Mouse (Mus musculus) adrenal gland, adult (tissue): Measurements from ENCODE around the gene Senp7.
"Not testable (repeated sequence)": the region's sequence is repeated elsewhere in the genome, so short reads cannot be mapped to it uniquely, and the experiment has no call there.

ENCODE experiments used
- DNase-seq, 2 experiments: peaks; one replicate each; pipeline ENCODE4 v3.0.0; 2022 to 2023; ENCODE audit warnings: low spot score in 1 of 2; ENCODE audit not compliant: inconsistent age in 2 of 2

Gene Senp7

GRCm38 (mm10) chr16:56048038-56048437 lies at the start of gene Senp7:
Senp7 (plus strand) TSS chr16:56048338.
- DNase-seq, result not testable (repeated sequence)

GRCm38 (mm10) chr16:56006798-56007197 lies 41.3 kb upstream of the Senp7 start:
- no peak for DNase-seq

- no peak for DNase-seq
Observed at GRCm38 (mm10) chr16:56008862-56009261, 39.3 kb upstream of the Senp7 start.

- no peak for DNase-seq
Observed at GRCm38 (mm10) chr16:56012789-56013743, 35.1 kb upstream of the Senp7 start.

GRCm38 (mm10) chr16:56014076-56014475 lies 34.1 kb upstream of the Senp7 start:
- no peak for DNase-seq

- DNase-seq, result no peak
Observed at GRCm38 (mm10) chr16:56019660-56020059, 28.5 kb upstream of the Senp7 start.

GRCm38 (mm10) chr16:56027854-56028629 lies 20.1 kb upstream of the Senp7 start:
- no peak for DNase-seq

GRCm38 (mm10) chr16:56028722-56029551 lies 19.2 kb upstream of the Senp7 start:
- no peak for DNase-seq

GRCm38 (mm10) chr16:56029661-56030082 lies 18.5 kb upstream of the Senp7 start, which contains the start of gene Pcnp:
Pcnp (minus strand) TSS chr16:56029739.
- DNase-seq, result peak; percentile 98 to 99

GRCm38 (mm10) chr16:56034566-56034965 lies 13.6 kb upstream of the Senp7 start:
- DNase-seq, result peak in 1 of 2 experiments; percentile 20

GRCm38 (mm10) chr16:56036501-56036900 lies 11.6 kb upstream of the Senp7 start:
- DNase-seq, result peak in 1 of 2 experiments; percentile 24

- DNase-seq, result peak; percentile 94 to 97
Observed at GRCm38 (mm10) chr16:56037138-56038010, 10.8 kb upstream of the Senp7 start, which contains the start of gene Trmt10c. Trmt10c (minus strand) TSS chr16:56037819.

GRCm38 (mm10) chr16:56038090-56038489 lies 10.0 kb upstream of the Senp7 start:
- no peak for DNase-seq

GRCm38 (mm10) chr16:56055911-56056310 lies 7.8 kb downstream of the Senp7 start:
- no peak for DNase-seq

GRCm38 (mm10) chr16:56056944-56057590 lies 8.9 kb downstream of the Senp7 start:
- no peak for DNase-seq

- no peak for DNase-seq
Observed at GRCm38 (mm10) chr16:56058151-56058550, 10.0 kb downstream of the Senp7 start.

GRCm38 (mm10) chr16:56061995-56062594 lies 14.0 kb downstream of the Senp7 start:
- no peak for DNase-seq

GRCm38 (mm10) chr16:56062981-56063380 lies 14.8 kb downstream of the Senp7 start:
- no peak for DNase-seq
